Mouse (Mus musculus) MEL (cell line): ENCODE measurements at regions not wholly inside any gene's neighbourhood (a gene's known extent, or its start where the extent isn't known, plus 50 kb on each side); places are given as distances from the start of the nearest gene placed in this dataset.

Experiments used
- DNase-seq: peaks from one replicate; pipeline ENCODE4 v3.0.0; 2011; ENCODE audit warnings: low read depth, low spot score
- H3K27ac ChIP-seq: 2 replicates; pipeline ENCODE4 v1.5.1; 2012; ENCODE audit warnings: low read depth, mild to moderate bottlenecking, control low read depth, low read length, moderate library complexity; ENCODE audit not compliant: control insufficient read depth
- H3K27me3 ChIP-seq, 2 experiments: fragments of 150-350 bp in 1 of 2; sonication (generic) in 1 of 2; 2 replicates each; pipeline ENCODE4 v1.6.1; 2012; ENCODE audit warnings: low read length in 2 of 2, mild to moderate bottlenecking in 2 of 2, improper control_type of control experiment in 1 of 2, moderate library complexity in 1 of 2; ENCODE audit not compliant: insufficient read depth in 2 of 2, control insufficient read depth in 1 of 2
- H3K36me3 ChIP-seq, 2 experiments: 2 replicates each; pipeline ENCODE4 v1.6.1; 2012 to 2014; ENCODE audit warnings: low read length in 2 of 2, improper control_type of control experiment in 1 of 2, inconsistent platforms in 1 of 2, mild to moderate bottlenecking in 1 of 2; ENCODE audit not compliant: insufficient read depth in 2 of 2, control insufficient read depth in 1 of 2
- H3K4me1 ChIP-seq, 2 experiments: fragments of 150-350 bp in 1 of 2; sonication (generic) in 1 of 2; 2 replicates each; pipeline ENCODE4 v1.6.1; 2012; ENCODE audit warnings: low read length in 2 of 2, improper control_type of control experiment in 1 of 2, mild to moderate bottlenecking in 1 of 2; ENCODE audit not compliant: insufficient read depth in 2 of 2, control insufficient read depth in 1 of 2
- H3K4me3 ChIP-seq, 2 experiments: fragments of 150-350 bp in 1 of 2; sonication (generic) in 1 of 2; 2 replicates each; pipeline ENCODE4 v1.5.1; 2012; ENCODE audit warnings: low read depth in 2 of 2, low read length in 2 of 2, mild to moderate bottlenecking in 2 of 2, moderate library complexity in 2 of 2, control low read depth in 1 of 2, improper control_type of control experiment in 1 of 2; ENCODE audit not compliant: control insufficient read depth in 1 of 2, insufficient read depth in 1 of 2
- H3K79me2 ChIP-seq: 2 replicates; pipeline ENCODE4 v1.6.1; 2012; ENCODE audit warnings: mild to moderate bottlenecking, low read length, moderate library complexity; ENCODE audit not compliant: control insufficient read depth, poor library complexity, insufficient read depth
- H3K9ac ChIP-seq: 2 replicates; pipeline ENCODE4 v1.6.1; 2012; ENCODE audit warnings: low read depth, mild to moderate bottlenecking, control low read depth, low read length, moderate library complexity; ENCODE audit not compliant: control insufficient read depth, poor library complexity, severe bottlenecking
- H3K9me3 ChIP-seq: fragments of 150-350 bp; sonication (generic); replicated peaks from 2 replicates; pipeline ENCODE4 v1.6.1; 2012; ENCODE audit warnings: mild to moderate bottlenecking, low read length, improper control_type of control experiment, moderate library complexity; ENCODE audit not compliant: insufficient read depth
- BHLHE40 ChIP-seq: IDR thresholded peaks from 2 replicates; pipeline ENCODE4 v1.6.1; 2012; ENCODE audit warnings: low read depth, mild to moderate bottlenecking, inconsistent platforms, low read length, improper control_type of control experiment, borderline replicate concordance
- CHD1 ChIP-seq: IDR thresholded peaks from 2 replicates; pipeline ENCODE4 v1.6.1; 2012; ENCODE audit warnings: low read depth, mild to moderate bottlenecking, inconsistent platforms, low read length, improper control_type of control experiment
- CHD2 ChIP-seq: IDR thresholded peaks from 2 replicates; pipeline ENCODE4 v1.6.1; 2011; ENCODE audit warnings: low read length, improper control_type of control experiment
- CTCF ChIP-seq, 3 experiments: IDR thresholded peaks in 2 of 3; conservative IDR thresholded peaks in 1 of 3; 2 replicates each; pipeline ENCODE4 v1.5.1; 2011 to 2012; ENCODE audit warnings: low read length in 3 of 3, low read depth in 2 of 3, mild to moderate bottlenecking in 2 of 3, improper control_type of control experiment in 1 of 3, inconsistent platforms in 1 of 3, mixed read lengths in 1 of 3, moderate library complexity in 1 of 3; ENCODE audit not compliant: control insufficient read depth in 1 of 3, insufficient read depth in 1 of 3, poor library complexity in 1 of 3, severe bottlenecking in 1 of 3
- EP300 ChIP-seq, 2 experiments: IDR thresholded peaks; 2 replicates each; pipeline ENCODE4 v1.6.1; 2011; ENCODE audit warnings: improper control_type of control experiment in 2 of 2, low read length in 2 of 2, low read depth in 1 of 2, mild to moderate bottlenecking in 1 of 2
- ETS1 ChIP-seq: IDR thresholded peaks from 2 replicates; pipeline ENCODE4 v1.6.1; 2012; ENCODE audit warnings: low read depth, mild to moderate bottlenecking, inconsistent platforms, low read length, improper control_type of control experiment, moderate library complexity
- GABPA ChIP-seq: IDR thresholded peaks from 2 replicates; pipeline ENCODE4 v1.6.1; 2012; ENCODE audit warnings: low read depth, mild to moderate bottlenecking, inconsistent platforms, low read length, improper control_type of control experiment, moderate library complexity
- GATA1 ChIP-seq: IDR thresholded peaks from 2 replicates; pipeline ENCODE4 v1.6.1; 2011; ENCODE audit warnings: low read depth, low read length, improper control_type of control experiment
- HCFC1 ChIP-seq: IDR thresholded peaks from 2 replicates; pipeline ENCODE4 v1.6.1; 2012; ENCODE audit warnings: low read depth, mild to moderate bottlenecking, inconsistent platforms, low read length, improper control_type of control experiment, moderate library complexity
- KAT2A ChIP-seq: conservative IDR thresholded peaks from 2 replicates; pipeline ENCODE4 v1.6.1; 2012; ENCODE audit warnings: low read depth, low read length, improper control_type of control experiment, inconsistent platforms
- MAFK ChIP-seq: IDR thresholded peaks from 2 replicates; pipeline ENCODE4 v1.6.1; 2011; ENCODE audit warnings: low read depth, mild to moderate bottlenecking, low read length, improper control_type of control experiment, borderline replicate concordance
- MYC ChIP-seq: IDR thresholded peaks from 2 replicates; pipeline ENCODE4 v1.6.1; 2011; ENCODE audit warnings: low read depth, mild to moderate bottlenecking, low read length, improper control_type of control experiment, moderate library complexity
- NELFE ChIP-seq: IDR thresholded peaks from 2 replicates; pipeline ENCODE4 v1.6.1; 2011; ENCODE audit warnings: low read depth, low read length, improper control_type of control experiment
- NRF1 ChIP-seq: IDR thresholded peaks from 2 replicates; pipeline ENCODE4 v1.6.1; 2014; ENCODE audit warnings: low read depth, mild to moderate bottlenecking, inconsistent platforms, low read length, improper control_type of control experiment, moderate library complexity; ENCODE audit not compliant: poor library complexity, insufficient read depth, severe bottlenecking
- POLR2A ChIP-seq, 2 experiments: IDR thresholded peaks; 2 replicates each; pipeline ENCODE4 v1.6.1; 2011 to 2012; ENCODE audit warnings: low read length in 2 of 2, mild to moderate bottlenecking in 2 of 2, control low read depth in 1 of 2, improper control_type of control experiment in 1 of 2, low read depth in 1 of 2, moderate library complexity in 1 of 2; ENCODE audit not compliant: control insufficient read depth in 1 of 2, insufficient read depth in 1 of 2, poor library complexity in 1 of 2
- POLR2AphosphoS5 ChIP-seq: IDR thresholded peaks from 2 replicates; pipeline ENCODE4 v1.6.1; 2012; ENCODE audit warnings: low read depth, borderline replicate concordance, mild to moderate bottlenecking, inconsistent platforms, low read length, moderate library complexity, mixed read lengths
- RCOR1 ChIP-seq: IDR thresholded peaks from 2 replicates; pipeline ENCODE4 v1.6.1; 2012; ENCODE audit warnings: low read depth, mild to moderate bottlenecking, inconsistent platforms, low read length, improper control_type of control experiment
- TCF12 ChIP-seq: IDR thresholded peaks from 2 replicates; pipeline ENCODE4 v1.6.1; 2014; ENCODE audit warnings: low read depth, mild to moderate bottlenecking, inconsistent platforms, low read length, improper control_type of control experiment, moderate library complexity
- USF1 ChIP-seq: IDR thresholded peaks from 2 replicates; pipeline ENCODE4 v1.6.1; 2014; ENCODE audit warnings: low read depth, mild to moderate bottlenecking, inconsistent platforms, low read length, improper control_type of control experiment, moderate library complexity
- USF2 ChIP-seq, 2 experiments: IDR thresholded peaks; 2 replicates each; pipeline ENCODE4 v1.6.1; 2011 to 2012; ENCODE audit warnings: improper control_type of control experiment in 2 of 2, low read length in 2 of 2, borderline replicate concordance in 1 of 2, inconsistent platforms in 1 of 2, low read depth in 1 of 2, mild to moderate bottlenecking in 1 of 2; ENCODE audit not compliant: insufficient read depth in 1 of 2
- ZKSCAN1 ChIP-seq: IDR thresholded peaks from 2 replicates; pipeline ENCODE4 v1.6.1; 2012; ENCODE audit warnings: low read depth, mild to moderate bottlenecking, inconsistent platforms, low read length, improper control_type of control experiment, moderate library complexity
- ZMIZ1 ChIP-seq: IDR thresholded peaks from 2 replicates; pipeline ENCODE4 v1.6.1; 2012; ENCODE audit warnings: low read depth, mild to moderate bottlenecking, inconsistent platforms, low read length, improper control_type of control experiment, moderate library complexity

GRCm38 (mm10) chr19:16075512-16076086 lies 57.0 kb upstream of the Gnaq start:
- Histone ChIP-seq H3K9me3 (no peaks in the 10 kb centered on the region), H3K4me1 (no peaks in the 10 kb centered on the region), H3K4me3 (no peak overlapping the region), H3K27me3 (no peaks in the 10 kb centered on the region), H3K27ac (no peak overlapping the region), H3K36me3 (no peaks in the 10 kb centered on the region), H3K79me2 (no peaks in the 10 kb centered on the region), H3K9ac (no peak overlapping the region)
- no peak for TF ChIP-seq GATA1
- TF ChIP-seq EP300 (IDR thresholded peaks at IDR 0.05; ENCODE audit: low read depth in 1 of 2, low read length in 2 of 2): no peak
- no peak for TF ChIP-seq ZMIZ1
- TF ChIP-seq HCFC1: no peak
- TF ChIP-seq CTCF (IDR thresholded peaks at IDR 0.05 in 2 of 3, conservative IDR thresholded peaks at IDR 0.05 in 1 of 3; ENCODE audit: control insufficient read depth in 1 of 3, insufficient read depth in 1 of 3, low read depth in 2 of 3, low read length in 3 of 3, poor library complexity in 1 of 3, severe bottlenecking in 1 of 3): no peak
- no peak for TF ChIP-seq GABPA
- TF ChIP-seq RCOR1: no peak
- TF ChIP-seq ETS1: no peak
- no peak for TF ChIP-seq USF1
- TF ChIP-seq ZKSCAN1: no peak
- TF ChIP-seq CHD2: no peak
- DNase-seq: no peak

GRCm38 (mm10) chr19:16075026-16075425 lies 57.6 kb upstream of the Gnaq start:
- TF ChIP-seq MYC: no peak
- DNase-seq: no peak

GRCm38 (mm10) chr19:16067314-16067713 lies 65.3 kb upstream of the Gnaq start:
- TF ChIP-seq USF2 (IDR thresholded peaks at IDR 0.05; ENCODE audit: borderline replicate concordance in 1 of 2, insufficient read depth in 1 of 2, low read depth in 1 of 2, low read length in 2 of 2) (no peak), BHLHE40 (no peak), ZKSCAN1 (no peak), CHD1 (no peak), POLR2A (IDR thresholded peaks at IDR 0.05; ENCODE audit: control insufficient read depth in 1 of 2, insufficient read depth in 1 of 2, low read depth in 1 of 2, low read length in 2 of 2, poor library complexity in 1 of 2) (no peak), NELFE (no peak), EP300 (IDR thresholded peaks at IDR 0.05; ENCODE audit: low read depth in 1 of 2, low read length in 2 of 2) (no peak), TCF12 (no peak), ETS1 (no peak), MYC (no peak), NRF1 (no peak), HCFC1 (no peak), KAT2A (no peak), POLR2AphosphoS5 (no peak), MAFK (no peak)
- TF ChIP-seq, all 39 proteins: peak for 0
- Histone ChIP-seq H3K27ac (no peak overlapping the region), H3K4me3 (no peak overlapping the region)

More at GRCm38 (mm10) chr19:16075026-16075425, 57.6 kb upstream of the Gnaq start:
- Histone ChIP-seq H3K27me3 (no peaks in the 10 kb centered on the region), H3K36me3 (no peaks in the 10 kb centered on the region), H3K9me3 (no peaks in the 10 kb centered on the region), H3K79me2 (no peaks in the 10 kb centered on the region), H3K4me3 (no peak overlapping the region), H3K9ac (no peak overlapping the region), H3K27ac (no peak overlapping the region), H3K4me1 (no peaks in the 10 kb centered on the region)

More at GRCm38 (mm10) chr19:16067314-16067713, 65.3 kb upstream of the Gnaq start:
- DNase-seq: no peak
- Histone ChIP-seq H3K27me3 (no peaks in the 10 kb centered on the region; a peak in 1 of 4 replicates), H3K4me1 (no peaks in the 10 kb centered on the region), H3K9ac (no peak overlapping the region), H3K79me2 (no peaks in the 10 kb centered on the region), H3K36me3 (no peaks in the 10 kb centered on the region), H3K9me3 (no peaks in the 10 kb centered on the region)
